Mouse (Mus musculus) neural tube, embryonic 14.5 days (tissue): ENCODE data around the gene Prdx5. TPM values are rescaled to one million over a fixed set of nuclear protein-coding genes. Genes with fewer than 3 reads are reported as not detected.
A peak's percentile ranks its signal among the peaks of the same experiment; 100 is the strongest.

Source experiments
- ATAC-seq: fragments of 200-750 bp; cut with Nextera tagmentation; 2 replicates; pipeline ENCODE4 v1.8.0; 2017; ENCODE audit warnings: low read depth, mild to moderate bottlenecking, moderate TSS enrichment, moderate library complexity
- H3K27ac ChIP-seq: fragments of 300-500 bp; sonication (generic); 2 replicates; pipeline ENCODE4 v1.5.1; 2014; ENCODE audit warnings: low read depth, mild to moderate bottlenecking, control low read depth, low read length, moderate library complexity, mixed read lengths
- H3K27me3 ChIP-seq: fragments of 300-500 bp; sonication (generic); 2 replicates; pipeline ENCODE4 v1.6.1; 2014; ENCODE audit warnings: low read length; ENCODE audit not compliant: control insufficient read depth, insufficient read depth
- H3K36me3 ChIP-seq: fragments of 300-500 bp; sonication (generic); 2 replicates; pipeline ENCODE4 v1.6.1; 2014; ENCODE audit warnings: low read length, mixed read lengths; ENCODE audit not compliant: control insufficient read depth, insufficient read depth
- H3K4me1 ChIP-seq: fragments of 300-500 bp; sonication (generic); 2 replicates; pipeline ENCODE4 v1.6.1; 2014; ENCODE audit warnings: low read length; ENCODE audit not compliant: control insufficient read depth, insufficient read depth
- H3K4me2 ChIP-seq: fragments of 300-500 bp; sonication (generic); 2 replicates; pipeline ENCODE4 v1.6.1; 2014; ENCODE audit warnings: mild to moderate bottlenecking, low read depth, low read length, control low read depth
- H3K4me3 ChIP-seq: fragments of 300-500 bp; sonication (generic); 2 replicates; pipeline ENCODE4 v1.5.1; 2014; ENCODE audit warnings: low read depth, low read length, control low read depth, mixed read lengths
- H3K9ac ChIP-seq: fragments of 300-500 bp; sonication (generic); replicated peaks from 2 replicates; pipeline ENCODE4 v1.6.1; 2014; ENCODE audit warnings: low read depth, mild to moderate bottlenecking, control low read depth, low read length, mixed read lengths
- H3K9me3 ChIP-seq: fragments of 300-500 bp; sonication (generic); 2 replicates; pipeline ENCODE4 v1.6.1; 2016; ENCODE audit warnings: low read length; ENCODE audit not compliant: control insufficient read depth
- WGBS: fragments of 180-500 bp; shearing (Covaris S2); extraction: QIAGEN DNeasy Blood & Tissue Kit; methylation state at CpG from one replicate; pipeline ENCODE4 v1.1.7; 2014; 5-methylcytosine and 5-hydroxymethylcytosine counted together
- polyA plus RNA-seq: library from polyadenylated mRNA; unstranded; fragments of >200 nt; fragmentation: Nextera tagmentation; extraction: Ambion mirVana; gene quantifications from 2 replicates; pipeline ENCODE4 v1.2.1, GENCODE M21; 2014

The Prdx5 gene
- polyA plus RNA-seq, 1 experiment from 2014 or later: 272 TPM

- no peaks in the 10 kb centered on the region for H3K9me3 ChIP-seq
- peak within 1 kb of the TSS; percentile 90 for H3K9ac ChIP-seq
- peak within 1 kb of the TSS; percentile 73 for H3K4me3 ChIP-seq
- H3K4me1 ChIP-seq: peaks cover 14% of the 10 kb centered on the region
- ATAC-seq: peak; percentile 93
- H3K4me2 ChIP-seq: peak within 1 kb of the TSS; percentile 96
- under 1% methylated on average over 50 of the region's 66 CpGs for WGBS
- no peaks in the 10 kb centered on the region for H3K36me3 ChIP-seq
- H3K27ac ChIP-seq: peak within 1 kb of the TSS; percentile 91
- peaks cover 42% of the 10 kb centered on the region for H3K27me3 ChIP-seq
Measured at GRCm38 (mm10) chr19:6921647-6922567, 12.0 kb upstream of the Prdx5 start, which contains the start of gene Esrra. Esrra (minus strand) TSS chr19:6921813.

- Histone ChIP-seq H3K4me3 (peak overlapping the region; percentile 73), H3K9ac (peak overlapping the region; percentile 90), H3K4me2 (peak overlapping the region; percentile 96), H3K27me3 (peaks cover 32% of the 10 kb centered on the region), H3K36me3 (no peaks in the 10 kb centered on the region), H3K4me1 (peaks cover 14% of the 10 kb centered on the region), H3K27ac (peak overlapping the region; percentile 91), H3K9me3 (no peaks in the 10 kb centered on the region)
- ATAC-seq: peak; percentile 8
- WGBS: 4% methylated on average over 36 of the region's 48 CpGs
Measured at GRCm38 (mm10) chr19:6920741-6921636, 11.1 kb upstream of the Prdx5 start.

GRCm38 (mm10) chr19:6919876-6920740 lies 10.2 kb upstream of the Prdx5 start:
- Histone ChIP-seq H3K27ac (no peak overlapping the region), H3K4me1 (peaks cover 14% of the 10 kb centered on the region), H3K4me3 (peak overlapping the region; percentile 73), H3K9me3 (no peaks in the 10 kb centered on the region), H3K27me3 (peaks cover 24% of the 10 kb centered on the region), H3K4me2 (peak overlapping the region; percentile 96), H3K36me3 (no peaks in the 10 kb centered on the region), H3K9ac (peak overlapping the region; percentile 90)
- no peak for ATAC-seq
- WGBS: 40% methylated on average over 8 of the region's 8 CpGs

GRCm38 (mm10) chr19:6919431-6919830 lies 9.5 kb upstream of the Prdx5 start:
- no peak overlapping the region for H3K27ac ChIP-seq
- ATAC-seq: no peak
- no peak overlapping the region for H3K4me3 ChIP-seq
- no peak overlapping the region for H3K4me2 ChIP-seq
- no peaks in the 10 kb centered on the region for H3K9me3 ChIP-seq
- peaks cover 17% of the 10 kb centered on the region for H3K27me3 ChIP-seq
- no peaks in the 10 kb centered on the region for H3K36me3 ChIP-seq
- peaks cover 14% of the 10 kb centered on the region for H3K4me1 ChIP-seq
- H3K9ac ChIP-seq: no peak overlapping the region

GRCm38 (mm10) chr19:6918321-6918720 lies 8.4 kb upstream of the Prdx5 start:
- no peaks in the 10 kb centered on the region for H3K36me3 ChIP-seq
- peaks cover 6% of the 10 kb centered on the region; the same call in 1 of the 2 replicates for H3K27me3 ChIP-seq
- ATAC-seq: no peak
- H3K9me3 ChIP-seq: no peaks in the 10 kb centered on the region
- H3K9ac ChIP-seq: no peak overlapping the region
- H3K4me2 ChIP-seq: no peak overlapping the region
- WGBS: 97% methylated on average over 4 of the region's 4 CpGs
- H3K27ac ChIP-seq: no peak overlapping the region
- no peak overlapping the region for H3K4me3 ChIP-seq
- H3K4me1 ChIP-seq: peaks cover 14% of the 10 kb centered on the region

GRCm38 (mm10) chr19:6916496-6916895 lies 6.6 kb upstream of the Prdx5 start:
- Histone ChIP-seq H3K27ac (no peak overlapping the region), H3K9me3 (no peaks in the 10 kb centered on the region), H3K36me3 (peaks cover 16% of the 10 kb centered on the region), H3K4me2 (no peak overlapping the region), H3K9ac (no peak overlapping the region), H3K4me1 (peaks cover 15% of the 10 kb centered on the region), H3K27me3 (no peaks in the 10 kb centered on the region), H3K4me3 (no peak overlapping the region)
- no peak for ATAC-seq
- 87% methylated on average over 4 of the region's 4 CpGs for WGBS

- WGBS: 91% methylated on average over 4 of the region's 4 CpGs
- H3K27me3 ChIP-seq: no peaks in the 10 kb centered on the region
- H3K4me1 ChIP-seq: peaks cover 14% of the 10 kb centered on the region
- H3K9ac ChIP-seq: no peak overlapping the region
- ATAC-seq: no peak
- H3K9me3 ChIP-seq: no peaks in the 10 kb centered on the region
- no peak overlapping the region for H3K27ac ChIP-seq
- H3K4me2 ChIP-seq: no peak overlapping the region
- peaks cover 16% of the 10 kb centered on the region for H3K36me3 ChIP-seq
- H3K4me3 ChIP-seq: no peak overlapping the region
Measured at GRCm38 (mm10) chr19:6915276-6915675, 5.4 kb upstream of the Prdx5 start.

GRCm38 (mm10) chr19:6914540-6914939 lies 4.6 kb upstream of the Prdx5 start:
- H3K27me3 ChIP-seq: no peaks in the 10 kb centered on the region
- ATAC-seq: no peak
- H3K36me3 ChIP-seq: peaks cover 16% of the 10 kb centered on the region
- H3K9ac ChIP-seq: no peak overlapping the region
- H3K4me3 ChIP-seq: no peak overlapping the region
- H3K9me3 ChIP-seq: no peaks in the 10 kb centered on the region
- peaks cover 7% of the 10 kb centered on the region; the same call in 1 of the 2 replicates for H3K4me1 ChIP-seq
- WGBS: 94% methylated on average over 9 of the region's 9 CpGs
- no peak overlapping the region for H3K4me2 ChIP-seq
- H3K27ac ChIP-seq: no peak overlapping the region
